Mouse (Mus musculus) liver, embryonic 16.5 days (tissue): ENCODE data around the gene St6galnac5. TPM values are rescaled to one million over a fixed set of nuclear protein-coding genes. Genes with fewer than 3 reads are reported as not detected.
A peak's percentile ranks its signal among the peaks of the same experiment; 100 is the strongest.

Experiments used
- ATAC-seq: fragments of 200-750 bp; cut with Nextera tagmentation; 2 replicates; pipeline ENCODE4 v1.8.0; 2017; ENCODE audit warnings: low read depth, mild to moderate bottlenecking, moderate number of reproducible peaks, moderate library complexity
- H3K27ac ChIP-seq: fragments of 300-500 bp; sonication (generic); 2 replicates; pipeline ENCODE4 v1.5.1; 2014; ENCODE audit warnings: mild to moderate bottlenecking, low read length
- H3K27me3 ChIP-seq: fragments of 300-500 bp; sonication (generic); 2 replicates; pipeline ENCODE4 v1.6.1; 2014; ENCODE audit warnings: low read depth, low read length, mixed read lengths; ENCODE audit not compliant: control insufficient read depth, insufficient read depth
- H3K36me3 ChIP-seq: fragments of 300-500 bp; sonication (generic); 2 replicates; pipeline ENCODE4 v1.6.1; 2014; ENCODE audit warnings: mild to moderate bottlenecking; ENCODE audit not compliant: control insufficient read depth, insufficient read depth
- H3K4me1 ChIP-seq: fragments of 300-500 bp; sonication (generic); 2 replicates; pipeline ENCODE4 v1.6.1; 2014; ENCODE audit warnings: low read depth, low read length, mixed read lengths; ENCODE audit not compliant: control insufficient read depth
- H3K4me2 ChIP-seq: fragments of 300-500 bp; sonication (generic); 2 replicates; pipeline ENCODE4 v1.6.1; 2014; ENCODE audit warnings: low read depth, low read length, mixed read lengths
- H3K4me3 ChIP-seq: fragments of 300-500 bp; sonication (generic); 2 replicates; pipeline ENCODE4 v1.5.1; 2014; ENCODE audit warnings: low read depth, mild to moderate bottlenecking, low read length
- H3K9ac ChIP-seq: fragments of 300-500 bp; sonication (generic); 2 replicates; pipeline ENCODE4 v1.6.1; 2014; ENCODE audit warnings: low read depth, low read length
- H3K9me3 ChIP-seq: fragments of 300-500 bp; sonication (generic); replicated peaks from 2 replicates; pipeline ENCODE4 v1.6.1; 2016; ENCODE audit warnings: low read length; ENCODE audit not compliant: control insufficient read depth
- WGBS: fragments of 180-500 bp; shearing (Covaris S2); extraction: QIAGEN DNeasy Blood & Tissue Kit; methylation state at CpG from one replicate; pipeline ENCODE4 v1.1.7; 2014; ENCODE audit not compliant: insufficient replicate concordance; 5-methylcytosine and 5-hydroxymethylcytosine counted together
- polyA plus RNA-seq: library from polyadenylated mRNA; unstranded; fragments of >200 nt; fragmentation: Nextera tagmentation; extraction: Ambion mirVana; gene quantifications from 2 replicates; pipeline ENCODE4 v1.2.1, GENCODE M21; 2015

St6galnac5 gene
- 0.05 TPM in 1 of 2 replicates, not detected in the other for polyA plus RNA-seq

- no peak within 1 kb of the TSS for H3K27ac ChIP-seq
- peaks cover 37% of the 10 kb centered on the region for H3K27me3 ChIP-seq
- H3K9ac ChIP-seq = no peak within 1 kb of the TSS
- H3K4me1 ChIP-seq = no peaks in the 10 kb centered on the region; the same call in 1 of the 2 replicates
- no peaks in the 10 kb centered on the region for H3K36me3 ChIP-seq
- no peak for ATAC-seq
- peak within 1 kb of the TSS; percentile 28 for H3K4me2 ChIP-seq
- under 1% methylated on average over 17 of the region's 17 CpGs for WGBS
- H3K4me3 ChIP-seq = no peak within 1 kb of the TSS
- no peaks in the 10 kb centered on the region for H3K9me3 ChIP-seq
Observed at GRCm38 (mm10) chr3:152981988-152982387, at the start of gene St6galnac5. St6galnac5 (minus strand) TSS chr3:152982246.

- Histone ChIP-seq H3K27ac (no peak overlapping the region), H3K27me3 (no peaks in the 10 kb centered on the region), H3K9ac (no peak overlapping the region), H3K9me3 (no peaks in the 10 kb centered on the region), H3K4me3 (no peak overlapping the region), H3K36me3 (no peaks in the 10 kb centered on the region), H3K4me2 (no peak overlapping the region), H3K4me1 (no peaks in the 10 kb centered on the region)
- ATAC-seq = no peak
- 75% methylated on average over 5 of the region's 5 CpGs for WGBS
Observed at GRCm38 (mm10) chr3:153030756-153031155, 48.7 kb upstream of the St6galnac5 start.

GRCm38 (mm10) chr3:153024016-153024415 is 42.0 kb upstream of the St6galnac5 start:
- 76% methylated on average over 11 of the region's 11 CpGs for WGBS
- Histone ChIP-seq H3K36me3 (no peaks in the 10 kb centered on the region), H3K9me3 (no peaks in the 10 kb centered on the region), H3K9ac (no peak overlapping the region), H3K27me3 (no peaks in the 10 kb centered on the region), H3K4me1 (no peaks in the 10 kb centered on the region), H3K27ac (no peak overlapping the region), H3K4me2 (no peak overlapping the region), H3K4me3 (no peak overlapping the region)
- no peak for ATAC-seq

- Histone ChIP-seq H3K36me3 (no peaks in the 10 kb centered on the region), H3K4me1 (no peaks in the 10 kb centered on the region), H3K9ac (no peak overlapping the region), H3K4me2 (no peak overlapping the region), H3K27me3 (no peaks in the 10 kb centered on the region), H3K9me3 (no peaks in the 10 kb centered on the region), H3K27ac (no peak overlapping the region), H3K4me3 (no peak overlapping the region)
- 54% methylated on average over 10 of the region's 10 CpGs for WGBS
- ATAC-seq = no peak
Observed at GRCm38 (mm10) chr3:153018051-153018450, 36.0 kb upstream of the St6galnac5 start.

GRCm38 (mm10) chr3:153016355-153016754 is 34.3 kb upstream of the St6galnac5 start:
- H3K9me3 ChIP-seq = no peaks in the 10 kb centered on the region
- no peak overlapping the region for H3K4me3 ChIP-seq
- WGBS = 33% methylated on average over 8 of the region's 8 CpGs
- H3K9ac ChIP-seq = no peak overlapping the region
- no peak overlapping the region for H3K4me2 ChIP-seq
- no peak overlapping the region for H3K27ac ChIP-seq
- H3K36me3 ChIP-seq = no peaks in the 10 kb centered on the region
- H3K27me3 ChIP-seq = no peaks in the 10 kb centered on the region
- ATAC-seq = no peak
- H3K4me1 ChIP-seq = no peaks in the 10 kb centered on the region

- Histone ChIP-seq H3K27ac (no peak overlapping the region), H3K4me3 (no peak overlapping the region), H3K9ac (no peak overlapping the region), H3K36me3 (no peaks in the 10 kb centered on the region), H3K4me2 (no peak overlapping the region), H3K9me3 (no peaks in the 10 kb centered on the region), H3K27me3 (no peaks in the 10 kb centered on the region), H3K4me1 (no peaks in the 10 kb centered on the region)
- WGBS = 67% methylated on average over 6 of the region's 6 CpGs
- no peak for ATAC-seq
Observed at GRCm38 (mm10) chr3:153006893-153007292, 24.8 kb upstream of the St6galnac5 start.

- Histone ChIP-seq H3K9ac (no peak overlapping the region), H3K9me3 (no peaks in the 10 kb centered on the region), H3K4me1 (no peaks in the 10 kb centered on the region), H3K4me2 (no peak overlapping the region), H3K27ac (no peak overlapping the region), H3K36me3 (no peaks in the 10 kb centered on the region), H3K27me3 (no peaks in the 10 kb centered on the region), H3K4me3 (no peak overlapping the region)
- WGBS = 66% methylated on average over 5 of the region's 5 CpGs
- ATAC-seq = no peak
Observed at GRCm38 (mm10) chr3:152998901-152999300, 16.9 kb upstream of the St6galnac5 start.

GRCm38 (mm10) chr3:152998106-152998505 is 16.1 kb upstream of the St6galnac5 start:
- Histone ChIP-seq H3K36me3 (no peaks in the 10 kb centered on the region), H3K4me2 (no peak overlapping the region), H3K4me3 (no peak overlapping the region), H3K4me1 (no peaks in the 10 kb centered on the region), H3K27me3 (no peaks in the 10 kb centered on the region), H3K9me3 (no peaks in the 10 kb centered on the region), H3K27ac (no peak overlapping the region), H3K9ac (no peak overlapping the region)
- 54% methylated on average over 5 of the region's 5 CpGs for WGBS
- ATAC-seq = no peak

GRCm38 (mm10) chr3:152993608-152994007 is 11.6 kb upstream of the St6galnac5 start:
- H3K4me1 ChIP-seq = no peaks in the 10 kb centered on the region

More at GRCm38 (mm10) chr3:152993608-152994007, 11.6 kb upstream of the St6galnac5 start:
- H3K4me3 ChIP-seq = no peak overlapping the region
- no peak overlapping the region for H3K9ac ChIP-seq
- no peak overlapping the region for H3K27ac ChIP-seq
- H3K27me3 ChIP-seq = no peaks in the 10 kb centered on the region
- no peak for ATAC-seq
- H3K36me3 ChIP-seq = no peaks in the 10 kb centered on the region
- H3K9me3 ChIP-seq = no peaks in the 10 kb centered on the region
- H3K4me2 ChIP-seq = no peak overlapping the region
- 40% methylated on average over 5 of the region's 5 CpGs for WGBS
